Mouse (Mus musculus) heart, postnatal 0 days (tissue): ENCODE measurements at regions not wholly inside any gene's neighbourhood (a gene's known extent, or its start where the extent isn't known, plus 50 kb on each side); places are given as distances from the start of the nearest gene placed in this dataset.
A peak's percentile ranks its signal among the peaks of the same experiment; 100 is the strongest.

Experiments
- ATAC-seq: fragments of 200-750 bp; cut with Nextera tagmentation; 2 replicates; pipeline ENCODE4 v1.8.0; 2017; ENCODE audit warnings: low read depth, moderate number of reproducible peaks, moderate library complexity; ENCODE audit not compliant: insufficient read depth
- DNase-seq: peaks from one replicate; pipeline ENCODE4 v3.0.0-alpha.2; 2016; ENCODE audit warnings: low spot score
- H3K27ac ChIP-seq: fragments of 300-500 bp; sonication (generic); 2 replicates; pipeline ENCODE4 v1.5.1; 2014; ENCODE audit warnings: low read depth, mild to moderate bottlenecking
- H3K27me3 ChIP-seq: fragments of 300-500 bp; sonication (generic); 2 replicates; pipeline ENCODE4 v1.6.1; 2014; ENCODE audit warnings: low read length, mixed read lengths; ENCODE audit not compliant: control insufficient read depth, insufficient read depth
- H3K36me3 ChIP-seq: fragments of 300-500 bp; sonication (generic); replicated peaks from 2 replicates; pipeline ENCODE4 v1.6.1; 2014; ENCODE audit warnings: low read length, mixed read lengths; ENCODE audit not compliant: control insufficient read depth, insufficient read depth
- H3K4me1 ChIP-seq: fragments of 300-500 bp; sonication (generic); 2 replicates; pipeline ENCODE4 v1.6.1; 2014; ENCODE audit warnings: antibody characterized with exemption; ENCODE audit not compliant: control insufficient read depth, insufficient read depth
- H3K4me2 ChIP-seq: fragments of 300-500 bp; sonication (generic); 2 replicates; pipeline ENCODE4 v1.6.1; 2014; ENCODE audit warnings: low read depth, mild to moderate bottlenecking, low read length, moderate library complexity
- H3K4me3 ChIP-seq: fragments of 300-500 bp; sonication (generic); 2 replicates; pipeline ENCODE4 v1.5.1; 2014; ENCODE audit warnings: low read depth, low read length
- H3K9ac ChIP-seq: fragments of 300-500 bp; sonication (generic); replicated peaks from 2 replicates; pipeline ENCODE4 v1.6.1; 2014; ENCODE audit warnings: low read depth, low read length, mixed read lengths
- H3K9me3 ChIP-seq: fragments of 300-500 bp; sonication (generic); replicated peaks from 2 replicates; pipeline ENCODE4 v1.6.1; 2016; ENCODE audit warnings: low read length; ENCODE audit not compliant: control insufficient read depth
- CTCF ChIP-seq: IDR thresholded peaks from 2 replicates; pipeline ENCODE4 v1.5.1; 2016; ENCODE audit warnings: antibody characterized with exemption, control low read depth, low read depth
- EP300 ChIP-seq: IDR thresholded peaks from 2 replicates; pipeline ENCODE4 v1.6.1; 2016; ENCODE audit warnings: antibody characterized with exemption, low read depth
- WGBS: fragments of 180-500 bp; shearing (Covaris S2); extraction: QIAGEN DNeasy Blood & Tissue Kit; methylation state at CpG from one replicate; pipeline ENCODE4 v1.1.7; 2014; 5-methylcytosine and 5-hydroxymethylcytosine counted together

- H3K27ac ChIP-seq = no peak overlapping the region
- no peak overlapping the region for H3K9ac ChIP-seq
- no peaks in the 10 kb centered on the region for H3K4me1 ChIP-seq
- H3K36me3 ChIP-seq = no peaks in the 10 kb centered on the region
- no peak for TF ChIP-seq EP300
- no peak for TF ChIP-seq CTCF
- 73% methylated on average over 6 of the region's 6 CpGs for WGBS
- H3K9me3 ChIP-seq = no peaks in the 10 kb centered on the region
- no peak for DNase-seq
- H3K4me3 ChIP-seq = no peak overlapping the region
- H3K4me2 ChIP-seq = no peak overlapping the region
- no peaks in the 10 kb centered on the region for H3K27me3 ChIP-seq
- no peak for ATAC-seq
These were observed 397.5 kb downstream of the Hsfy2 start for GRCm38 (mm10) chr1:56239686-56240085.

- Histone ChIP-seq H3K27me3 (no peaks in the 10 kb centered on the region), H3K4me3 (no peak overlapping the region), H3K4me2 (no peak overlapping the region), H3K4me1 (no peaks in the 10 kb centered on the region), H3K27ac (no peak overlapping the region), H3K9me3 (no peaks in the 10 kb centered on the region), H3K9ac (no peak overlapping the region), H3K36me3 (no peaks in the 10 kb centered on the region)
- TF ChIP-seq CTCF = no peak
- no peak for TF ChIP-seq EP300
- DNase-seq = no peak
- 74% methylated on average over 7 of the region's 7 CpGs for WGBS
- no peak for ATAC-seq
These were observed 410.8 kb downstream of the Hsfy2 start for GRCm38 (mm10) chr1:56226314-56227008.

GRCm38 (mm10) chr1:56219700-56220099 lies 417.5 kb downstream of the Hsfy2 start:
- no peaks in the 10 kb centered on the region for H3K27me3 ChIP-seq
- H3K4me3 ChIP-seq = no peak overlapping the region
- DNase-seq = peak; percentile 27
- no peaks in the 10 kb centered on the region for H3K4me1 ChIP-seq
- no peak overlapping the region for H3K27ac ChIP-seq
- H3K36me3 ChIP-seq = no peaks in the 10 kb centered on the region
- no peak; the same call in 1 of the 2 replicates for ATAC-seq
- H3K4me2 ChIP-seq = no peak overlapping the region
- TF ChIP-seq EP300 = no peak
- TF ChIP-seq CTCF = no peak
- H3K9ac ChIP-seq = no peak overlapping the region
- H3K9me3 ChIP-seq = no peaks in the 10 kb centered on the region
- WGBS = 32% methylated on average over 2 of the region's 2 CpGs

GRCm38 (mm10) chr1:56210712-56211371 lies 426.4 kb downstream of the Hsfy2 start:
- DNase-seq (no peak), ATAC-seq (no peak)
- Histone ChIP-seq H3K36me3 (no peaks in the 10 kb centered on the region), H3K4me2 (no peak overlapping the region), H3K4me1 (no peaks in the 10 kb centered on the region), H3K9me3 (no peaks in the 10 kb centered on the region), H3K27me3 (no peaks in the 10 kb centered on the region), H3K27ac (no peak overlapping the region), H3K9ac (no peak overlapping the region), H3K4me3 (no peak overlapping the region)
- TF ChIP-seq CTCF (no peak), EP300 (no peak)
- 79% methylated on average over 13 of the region's 13 CpGs for WGBS

- no peak for DNase-seq
- WGBS = 81% methylated on average over 10 of the region's 10 CpGs
These were observed 430.5 kb downstream of the Hsfy2 start for GRCm38 (mm10) chr1:56206615-56207267.

More at GRCm38 (mm10) chr1:56206615-56207267, 430.5 kb downstream of the Hsfy2 start:
- H3K4me1 ChIP-seq = no peaks in the 10 kb centered on the region
- no peak overlapping the region for H3K4me3 ChIP-seq
- no peaks in the 10 kb centered on the region for H3K9me3 ChIP-seq
- ATAC-seq = no peak
- H3K36me3 ChIP-seq = no peaks in the 10 kb centered on the region
- H3K9ac ChIP-seq = no peak overlapping the region
- H3K4me2 ChIP-seq = no peak overlapping the region
- no peaks in the 10 kb centered on the region for H3K27me3 ChIP-seq
- H3K27ac ChIP-seq = no peak overlapping the region
- no peak for TF ChIP-seq CTCF
- TF ChIP-seq EP300 = no peak
